Mouse (Mus musculus): ENCODE data around the gene Mpi. TPM values are rescaled to one million over a fixed set of nuclear protein-coding genes. Genes with fewer than 3 reads are reported as not detected.

Mpi gene
- polyA plus RNA-seq, 1 experiment from 2014 or later, result 60.0 TPM

- 5% methylated on average over 23 of the region's 23 CpGs for WGBS
- Histone ChIP-seq H3K4me2 (replicated peaks) (peak overlapping the region; percentile 73), H3K27ac (peak overlapping the region; percentile 88), H3K27me3 (ENCODE audit: control insufficient read depth, insufficient read depth, low read length) (peaks cover 39% of the 10 kb centered on the region), H3K9me3 (ENCODE audit: control insufficient read depth, low read length) (no peaks in the 10 kb centered on the region), H3K4me3 (replicated peaks; ENCODE audit: low read length) (peak overlapping the region; percentile 37), H3K4me1 (replicated peaks; ENCODE audit: control insufficient read depth, insufficient read depth, low read length) (peaks cover 63% of the 10 kb centered on the region), H3K9ac (peak overlapping the region; percentile 35), H3K36me3 (replicated peaks; ENCODE audit: control insufficient read depth, insufficient read depth) (no peaks in the 10 kb centered on the region)
- DNase-seq (ENCODE audit: low spot score), result no peak
- no peak for ATAC-seq (ENCODE audit: low FRiP score)
Observed at GRCm38 (mm10) chr9:57502911-57503621, 49.5 kb downstream of the Mpi start.

DNA sequence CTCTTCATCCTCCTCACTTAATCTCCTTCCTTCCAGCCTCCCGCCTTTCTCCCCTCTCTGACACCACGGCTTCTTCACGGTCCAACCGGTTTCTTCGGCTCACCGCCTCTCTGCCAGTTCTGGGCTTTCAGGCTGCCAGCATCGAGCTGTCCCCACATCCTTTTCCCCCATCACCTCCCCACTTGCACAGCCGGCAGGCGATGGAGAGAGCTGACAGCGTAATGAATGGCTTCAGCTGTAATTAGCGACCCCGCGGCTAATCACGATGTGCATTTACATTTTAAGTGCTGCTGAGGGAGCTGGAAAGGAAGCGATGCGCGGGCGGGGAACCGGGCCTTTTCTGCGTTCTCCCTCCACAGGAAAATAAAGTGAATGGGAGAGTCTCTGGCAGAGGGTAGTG, 50.7 kb downstream of the Mpi start:
- Histone ChIP-seq H3K4me3 (replicated peaks; ENCODE audit: low read length) (peak overlapping the region; percentile 24), H3K4me1 (replicated peaks; ENCODE audit: control insufficient read depth, insufficient read depth, low read length) (peaks cover 63% of the 10 kb centered on the region), H3K27me3 (ENCODE audit: control insufficient read depth, insufficient read depth, low read length) (peaks cover 39% of the 10 kb centered on the region), H3K9ac (peak overlapping the region; percentile 50), H3K9me3 (ENCODE audit: control insufficient read depth, low read length) (no peaks in the 10 kb centered on the region), H3K4me2 (replicated peaks) (peak overlapping the region; percentile 73), H3K27ac (peak overlapping the region; percentile 88), H3K36me3 (replicated peaks; ENCODE audit: control insufficient read depth, insufficient read depth) (no peaks in the 10 kb centered on the region)
- ATAC-seq (ENCODE audit: low FRiP score), result peak; percentile 71
- peak; percentile 77 for DNase-seq (ENCODE audit: low spot score)
- under 1% methylated on average over 20 of the region's 20 CpGs for WGBS

- H3K9me3 ChIP-seq (ENCODE audit: control insufficient read depth, low read length), result no peaks in the 10 kb centered on the region
- H3K9ac ChIP-seq, result peak overlapping the region; percentile 50
- DNase-seq (ENCODE audit: low spot score), result no peak
- no peak for ATAC-seq (ENCODE audit: low FRiP score)
- H3K4me2 ChIP-seq (replicated peaks), result peak overlapping the region; percentile 73
- H3K36me3 ChIP-seq (replicated peaks; ENCODE audit: control insufficient read depth, insufficient read depth), result no peaks in the 10 kb centered on the region
- peak overlapping the region; percentile 24 for H3K4me3 ChIP-seq (replicated peaks; ENCODE audit: low read length)
- peaks cover 63% of the 10 kb centered on the region for H3K4me1 ChIP-seq (replicated peaks; ENCODE audit: control insufficient read depth, insufficient read depth, low read length)
- 3% methylated on average over 13 of the region's 13 CpGs for WGBS
- H3K27ac ChIP-seq, result peak overlapping the region; percentile 88
- H3K27me3 ChIP-seq (ENCODE audit: control insufficient read depth, insufficient read depth, low read length), result peaks cover 39% of the 10 kb centered on the region
Observed at GRCm38 (mm10) chr9:57501452-57501851, 51.1 kb downstream of the Mpi start.

- H3K4me1 ChIP-seq (replicated peaks; ENCODE audit: control insufficient read depth, insufficient read depth, low read length), result peaks cover 39% of the 10 kb centered on the region
- peak overlapping the region; percentile 19; the same call in 1 of the 2 replicates for H3K4me2 ChIP-seq (replicated peaks)
- no peaks in the 10 kb centered on the region for H3K9me3 ChIP-seq (ENCODE audit: control insufficient read depth, low read length)
- no peaks in the 10 kb centered on the region for H3K36me3 ChIP-seq (replicated peaks; ENCODE audit: control insufficient read depth, insufficient read depth)
- peak overlapping the region; percentile 31; the same call in 1 of the 2 replicates for H3K9ac ChIP-seq
- WGBS, result 42% methylated on average over 7 of the region's 7 CpGs
- H3K27me3 ChIP-seq (ENCODE audit: control insufficient read depth, insufficient read depth, low read length), result peaks cover 23% of the 10 kb centered on the region
- DNase-seq (ENCODE audit: low spot score), result no peak
- no peak for ATAC-seq (ENCODE audit: low FRiP score)
- H3K27ac ChIP-seq, result peak overlapping the region; percentile 62
- H3K4me3 ChIP-seq (replicated peaks; ENCODE audit: low read length), result no peak overlapping the region
Observed at GRCm38 (mm10) chr9:57498536-57498935, 54.0 kb downstream of the Mpi start.

DNA sequence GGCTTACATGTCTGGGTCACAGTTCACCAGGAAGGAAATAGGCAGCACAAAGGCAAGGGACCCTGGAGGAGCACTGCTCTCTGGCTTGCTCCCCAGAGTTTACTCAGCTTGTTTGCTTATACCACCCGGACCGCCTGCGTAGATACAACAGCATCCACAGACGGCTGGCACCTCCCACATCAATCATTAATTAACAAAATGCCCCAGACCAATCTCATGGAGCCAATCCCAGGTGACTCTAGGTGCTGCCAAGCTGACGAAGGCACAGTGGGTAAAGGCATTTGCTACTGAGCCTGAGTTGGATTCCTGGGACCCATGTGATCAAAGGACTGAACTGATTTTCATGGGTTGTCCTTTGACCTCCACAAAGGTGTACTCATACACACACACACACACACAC, 55.3 kb downstream of the Mpi start:
- Histone ChIP-seq H3K27ac (no peak overlapping the region), H3K36me3 (replicated peaks; ENCODE audit: control insufficient read depth, insufficient read depth) (no peaks in the 10 kb centered on the region), H3K4me2 (replicated peaks) (no peak overlapping the region), H3K9me3 (ENCODE audit: control insufficient read depth, low read length) (no peaks in the 10 kb centered on the region), H3K4me1 (replicated peaks; ENCODE audit: control insufficient read depth, insufficient read depth, low read length) (peaks cover 27% of the 10 kb centered on the region), H3K9ac (no peak overlapping the region), H3K27me3 (ENCODE audit: control insufficient read depth, insufficient read depth, low read length) (peaks cover 12% of the 10 kb centered on the region), H3K4me3 (replicated peaks; ENCODE audit: low read length) (no peak overlapping the region)
- DNase-seq (ENCODE audit: low spot score), result no peak
- no peak for ATAC-seq (ENCODE audit: low FRiP score)
- WGBS, result 58% methylated on average over 5 of the region's 5 CpGs

- Histone ChIP-seq H3K4me2 (replicated peaks) (no peak overlapping the region), H3K36me3 (replicated peaks; ENCODE audit: control insufficient read depth, insufficient read depth) (no peaks in the 10 kb centered on the region), H3K4me3 (replicated peaks; ENCODE audit: low read length) (no peak overlapping the region), H3K27ac (no peak overlapping the region), H3K9ac (no peak overlapping the region), H3K9me3 (ENCODE audit: control insufficient read depth, low read length) (no peaks in the 10 kb centered on the region), H3K4me1 (replicated peaks; ENCODE audit: control insufficient read depth, insufficient read depth, low read length) (peaks cover 14% of the 10 kb centered on the region; the same call in 1 of the 2 replicates), H3K27me3 (ENCODE audit: control insufficient read depth, insufficient read depth, low read length) (peaks cover 8% of the 10 kb centered on the region; the same call in 1 of the 2 replicates)
- DNase-seq (ENCODE audit: low spot score) (no peak), ATAC-seq (ENCODE audit: low FRiP score) (no peak)
Observed at GRCm38 (mm10) chr9:57494970-57495369, 57.6 kb downstream of the Mpi start.

Other genes with a start within 250 kb of the Mpi start
- 19.8 and 21.9 TPM in 2 replicates for gene Ppcdc, start 112.6 kb downstream of the Mpi start, polyA plus RNA-seq (2014; fragmentation: Nextera tagmentation; extraction: Ambion mirVana)
- gene Scamp5, start 84.7 kb downstream of the Mpi start, polyA plus RNA-seq (2014; fragmentation: Nextera tagmentation; extraction: Ambion mirVana), result 90.0 and 108 TPM in 2 replicates
- 17.0 and 19.7 TPM in 2 replicates for gene Rpp25, start 48.7 kb downstream of the Mpi start, polyA plus RNA-seq (2014; fragmentation: Nextera tagmentation; extraction: Ambion mirVana)
- gene Cox5a, start 31.5 kb downstream of the Mpi start, polyA plus RNA-seq (2014; fragmentation: Nextera tagmentation; extraction: Ambion mirVana), result 956 and 1,017 TPM in 2 replicates
- gene Fam219b, start 15.2 kb downstream of the Mpi start, polyA plus RNA-seq (2014; fragmentation: Nextera tagmentation; extraction: Ambion mirVana), result 21.2 and 23.1 TPM in 2 replicates
- 44.0 and 45.0 TPM in 2 replicates for gene Scamp2, start 8.2 kb upstream of the Mpi start, polyA plus RNA-seq (2014; fragmentation: Nextera tagmentation; extraction: Ambion mirVana)
- 18.7 and 19.4 TPM in 2 replicates for gene Ulk3, start 36.7 kb upstream of the Mpi start, polyA plus RNA-seq (2014; fragmentation: Nextera tagmentation; extraction: Ambion mirVana)
- 0.51 TPM in 1 of 2 replicates, not detected in the other for gene Cplx3, start 53.5 kb upstream of the Mpi start, polyA plus RNA-seq (2014; fragmentation: Nextera tagmentation; extraction: Ambion mirVana)
- not detected in 2 replicates for gene Lman1l, start 68.0 kb upstream of the Mpi start, polyA plus RNA-seq (2014; fragmentation: Nextera tagmentation; extraction: Ambion mirVana)
- 41.0 and 43.1 TPM in 2 replicates for gene Csk, start 100.9 kb upstream of the Mpi start, polyA plus RNA-seq (2014; fragmentation: Nextera tagmentation; extraction: Ambion mirVana)
- not detected in 2 replicates for gene Cyp1a2, start 130.9 kb upstream of the Mpi start, polyA plus RNA-seq (2014; fragmentation: Nextera tagmentation; extraction: Ambion mirVana)
- gene Cyp1a1, start 135.2 kb upstream of the Mpi start, polyA plus RNA-seq (2014; fragmentation: Nextera tagmentation; extraction: Ambion mirVana), result 0.10 and 0.24 TPM in 2 replicates
- gene Edc3, start 155.8 kb upstream of the Mpi start, polyA plus RNA-seq (2014; fragmentation: Nextera tagmentation; extraction: Ambion mirVana), result 22.1 and 23.5 TPM in 2 replicates
- 55.8 and 65.2 TPM in 2 replicates for gene Clk3, start 213.1 kb upstream of the Mpi start, polyA plus RNA-seq (2014; fragmentation: Nextera tagmentation; extraction: Ambion mirVana)